Mouse (Mus musculus) liver, embryonic 12.5 days (tissue): ENCODE measurements at regions not wholly inside any gene's neighbourhood (a gene's known extent, or its start where the extent isn't known, plus 50 kb on each side); places are given as distances from the start of the nearest gene placed in this dataset.

Experiments
- ATAC-seq: fragments of 200-750 bp; cut with Nextera tagmentation; 2 replicates; pipeline ENCODE4 v1.8.0; 2017; ENCODE audit warnings: moderate number of reproducible peaks, mild to moderate bottlenecking, moderate library complexity
- H3K27ac ChIP-seq: fragments of 300-500 bp; sonication (generic); 2 replicates; pipeline ENCODE4 v1.5.1; 2016; ENCODE audit warnings: mild to moderate bottlenecking
- H3K27me3 ChIP-seq: fragments of 300-500 bp; sonication (generic); replicated peaks from 2 replicates; pipeline ENCODE4 v1.6.1; 2016; ENCODE audit warnings: mild to moderate bottlenecking, moderate library complexity
- H3K36me3 ChIP-seq: fragments of 300-500 bp; sonication (generic); 2 replicates; pipeline ENCODE4 v1.6.1; 2016; ENCODE audit warnings: mild to moderate bottlenecking, moderate library complexity
- H3K4me1 ChIP-seq: fragments of 300-500 bp; sonication (generic); 2 replicates; pipeline ENCODE4 v1.6.1; 2016
- H3K4me2 ChIP-seq: fragments of 300-500 bp; sonication (generic); 2 replicates; pipeline ENCODE4 v1.6.1; 2016; ENCODE audit warnings: mild to moderate bottlenecking, moderate library complexity
- H3K4me3 ChIP-seq: fragments of 300-500 bp; sonication (generic); 2 replicates; pipeline ENCODE4 v1.5.1; 2016; ENCODE audit warnings: mild to moderate bottlenecking, moderate library complexity
- H3K9ac ChIP-seq: fragments of 300-500 bp; sonication (generic); 2 replicates; pipeline ENCODE4 v1.6.1; 2016; ENCODE audit warnings: mild to moderate bottlenecking, moderate library complexity
- H3K9me3 ChIP-seq: fragments of 300-500 bp; sonication (generic); replicated peaks from 2 replicates; pipeline ENCODE4 v1.6.1; 2016; ENCODE audit warnings: mild to moderate bottlenecking, moderate library complexity
- WGBS: fragments of 180-500 bp; shearing (Covaris S2); methylation state at CpG from one replicate; pipeline ENCODE4 v1.1.7; 2016; ENCODE audit not compliant: insufficient replicate concordance; 5-methylcytosine and 5-hydroxymethylcytosine counted together

DNA sequence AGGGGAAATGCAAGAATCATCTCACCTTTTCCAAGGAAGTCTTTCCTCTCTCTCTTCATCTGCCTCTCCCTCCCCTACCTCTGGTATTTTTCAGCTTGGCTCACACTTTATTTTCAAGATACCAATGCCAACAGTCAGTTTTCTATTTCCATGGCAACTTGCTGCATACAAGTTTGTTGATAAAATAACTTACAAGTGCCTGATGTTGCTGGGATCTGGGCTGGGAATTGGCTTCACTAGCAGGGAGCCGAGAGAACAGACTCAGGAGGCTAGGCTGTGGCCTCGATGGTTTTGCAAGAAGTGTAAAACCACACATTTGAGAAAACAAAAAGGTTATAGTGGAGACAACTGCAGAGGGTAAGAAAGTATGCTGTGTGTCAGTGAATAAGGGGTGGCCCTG, 94.6 kb upstream of the Kcnd3 start:
- H3K4me1 ChIP-seq, result no peaks in the 10 kb centered on the region
- H3K9me3 ChIP-seq, result no peaks in the 10 kb centered on the region
- H3K27me3 ChIP-seq, result no peaks in the 10 kb centered on the region; the same call in 1 of the 2 replicates
- H3K4me3 ChIP-seq, result no peak overlapping the region
- no peaks in the 10 kb centered on the region for H3K36me3 ChIP-seq
- ATAC-seq, result no peak
- 44% methylated on average over 2 of the region's 2 CpGs for WGBS
- H3K9ac ChIP-seq, result no peak overlapping the region
- H3K27ac ChIP-seq, result no peak overlapping the region
- H3K4me2 ChIP-seq, result no peak overlapping the region

DNA sequence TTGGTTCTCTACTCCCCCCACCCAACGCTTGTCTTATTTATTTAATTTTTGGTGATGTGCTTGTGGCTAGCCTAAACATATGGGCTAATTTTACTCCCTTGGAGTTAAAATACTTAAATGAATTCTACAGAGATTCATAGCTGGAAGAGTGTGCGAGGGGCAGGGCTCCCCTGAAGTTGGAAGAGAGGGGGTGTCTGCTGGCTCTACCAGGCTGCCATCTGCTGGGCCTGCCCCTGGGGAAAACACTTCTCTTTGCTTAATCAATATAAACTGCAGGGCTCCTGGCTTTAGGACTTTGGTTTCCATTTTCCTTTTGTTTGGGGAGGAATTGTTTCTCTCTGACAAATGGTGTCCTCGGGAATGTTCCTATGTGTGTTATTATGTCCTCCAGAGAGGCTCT, 92.5 kb upstream of the Kcnd3 start:
- ATAC-seq, result no peak
- H3K4me1 ChIP-seq, result no peaks in the 10 kb centered on the region
- no peaks in the 10 kb centered on the region for H3K9me3 ChIP-seq
- no peak overlapping the region for H3K27ac ChIP-seq
- H3K27me3 ChIP-seq, result no peaks in the 10 kb centered on the region; the same call in 1 of the 2 replicates
- H3K9ac ChIP-seq, result no peak overlapping the region
- 58% methylated on average over 3 of the region's 3 CpGs for WGBS
- H3K4me3 ChIP-seq, result no peak overlapping the region
- no peak overlapping the region for H3K4me2 ChIP-seq
- H3K36me3 ChIP-seq, result no peaks in the 10 kb centered on the region

DNA sequence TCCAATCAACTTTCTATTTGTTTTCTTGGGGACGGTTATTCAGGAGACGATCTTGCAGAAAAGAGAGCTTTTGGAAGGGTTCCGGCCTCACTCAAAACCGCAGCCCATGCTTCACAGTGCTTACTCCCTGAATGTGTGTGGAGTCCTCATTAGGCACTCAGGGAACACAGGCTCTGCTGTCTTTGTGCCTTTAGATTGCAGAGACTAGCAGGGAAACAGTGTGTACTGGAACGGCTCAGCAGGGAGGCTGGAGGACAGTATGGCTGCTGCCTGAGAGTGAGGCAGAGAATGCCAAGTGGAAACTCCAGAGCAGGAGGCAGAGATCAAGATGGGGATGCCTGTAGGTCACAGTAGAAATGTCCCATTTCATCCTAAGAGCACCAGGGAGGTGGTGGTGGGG, 87.4 kb upstream of the Kcnd3 start:
- WGBS, result 78% methylated on average over 5 of the region's 5 CpGs
- H3K27ac ChIP-seq, result no peak overlapping the region
- ATAC-seq, result no peak
- no peaks in the 10 kb centered on the region; the same call in 1 of the 2 replicates for H3K27me3 ChIP-seq
- no peak overlapping the region for H3K4me2 ChIP-seq
- H3K36me3 ChIP-seq, result no peaks in the 10 kb centered on the region
- no peak overlapping the region for H3K9ac ChIP-seq
- no peak overlapping the region for H3K4me3 ChIP-seq
- H3K9me3 ChIP-seq, result no peaks in the 10 kb centered on the region
- H3K4me1 ChIP-seq, result no peaks in the 10 kb centered on the region

DNA sequence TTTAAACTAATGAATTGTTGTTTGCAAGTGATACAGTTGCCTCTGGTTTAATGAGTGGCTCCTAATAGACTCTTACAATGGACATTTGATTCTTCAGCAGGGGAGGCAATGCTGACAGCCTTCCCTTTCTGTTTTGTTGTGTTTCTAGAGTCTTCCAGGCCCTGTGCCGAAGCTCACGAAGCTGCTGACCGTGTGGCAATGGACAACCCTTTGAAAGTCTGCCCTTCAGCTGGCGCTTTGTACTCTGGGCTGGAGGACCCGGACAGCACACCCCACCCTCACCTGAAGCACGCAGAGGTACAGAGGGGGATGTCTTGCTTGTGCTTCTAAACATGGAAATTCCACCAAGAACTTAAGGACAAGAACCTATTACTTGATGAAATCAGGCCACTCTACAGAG, 85.3 kb upstream of the Kcnd3 start:
- ATAC-seq, result no peak
- H3K36me3 ChIP-seq, result no peaks in the 10 kb centered on the region
- WGBS, result 56% methylated on average over 6 of the region's 6 CpGs

DNA sequence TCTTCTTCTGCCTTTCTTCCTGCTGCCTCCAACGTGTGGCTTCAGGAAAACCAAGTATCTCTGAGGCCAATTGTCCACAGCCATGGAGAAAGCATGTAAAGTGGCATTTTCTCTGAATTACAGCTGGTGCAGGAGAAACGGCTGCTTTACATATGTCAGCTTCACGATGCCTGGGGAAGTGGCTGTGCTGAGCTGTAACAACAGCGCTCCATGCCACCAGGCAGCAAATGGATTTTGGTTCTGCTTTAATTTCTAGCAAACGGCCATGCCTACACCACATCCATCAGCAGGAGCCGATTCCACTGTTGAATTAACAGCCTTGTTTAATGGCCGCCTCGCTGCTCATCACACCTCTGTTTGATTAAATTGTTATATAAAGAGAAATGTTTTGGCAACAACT, 84.2 kb upstream of the Kcnd3 start:
- Histone ChIP-seq H3K4me3 (no peak overlapping the region), H3K36me3 (no peaks in the 10 kb centered on the region), H3K4me2 (no peak overlapping the region), H3K27me3 (no peaks in the 10 kb centered on the region), H3K4me1 (no peaks in the 10 kb centered on the region), H3K27ac (no peak overlapping the region), H3K9ac (no peak overlapping the region), H3K9me3 (no peaks in the 10 kb centered on the region)
- ATAC-seq, result no peak
- WGBS, result 58% methylated on average over 8 of the region's 8 CpGs

More for the DNA sequence above, 85.3 kb upstream of the Kcnd3 start:
- H3K4me1 ChIP-seq, result no peaks in the 10 kb centered on the region
- H3K4me2 ChIP-seq, result no peak overlapping the region
- H3K27me3 ChIP-seq, result no peaks in the 10 kb centered on the region
- no peak overlapping the region for H3K27ac ChIP-seq
- no peak overlapping the region for H3K9ac ChIP-seq
- H3K4me3 ChIP-seq, result no peak overlapping the region
- H3K9me3 ChIP-seq, result no peaks in the 10 kb centered on the region

DNA sequence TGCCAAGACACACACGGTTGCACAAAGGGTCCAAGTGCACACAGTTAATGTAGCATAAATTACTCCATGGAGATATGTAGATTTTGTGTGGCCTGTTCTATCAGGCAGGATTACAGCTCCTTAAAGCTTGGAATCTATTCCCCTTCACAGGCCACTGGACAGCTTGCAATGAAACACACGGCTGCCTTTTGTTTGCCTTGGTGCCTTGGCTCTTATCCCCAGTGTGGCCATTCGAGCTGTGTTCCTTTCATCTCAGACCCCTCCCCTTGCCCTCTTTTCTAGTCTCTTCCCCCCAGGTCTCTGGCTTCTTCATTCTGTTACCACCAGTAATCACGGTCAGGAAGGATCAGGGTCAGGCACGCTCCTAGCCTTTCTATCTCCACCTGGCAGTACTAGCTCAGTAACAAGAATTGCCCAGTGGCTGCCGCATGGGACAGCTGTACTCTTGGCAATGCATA, 79.7 kb upstream of the Kcnd3 start:
- H3K36me3 ChIP-seq, result no peaks in the 10 kb centered on the region
- ATAC-seq, result no peak
- WGBS, result 65% methylated on average over 6 of the region's 6 CpGs

DNA sequence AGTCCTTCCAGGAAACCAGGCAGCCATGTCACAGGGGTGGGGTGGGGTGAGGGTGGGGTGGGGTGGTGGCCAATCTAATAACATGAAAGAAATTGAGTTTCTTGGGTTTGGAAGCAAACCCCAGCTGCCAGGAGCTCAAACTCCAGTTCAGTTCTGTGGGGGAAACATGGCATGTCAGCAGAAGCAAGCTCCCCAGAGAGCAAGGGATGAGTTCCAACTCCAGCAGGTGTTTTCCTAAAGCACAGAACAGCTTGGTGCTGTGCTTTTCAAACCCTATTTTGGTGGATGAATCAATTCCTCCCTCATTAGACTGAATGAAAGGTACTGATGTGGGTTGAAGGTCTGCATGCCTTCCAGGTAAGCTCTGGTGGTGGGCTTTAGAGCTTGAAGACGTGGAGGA, 77.8 kb upstream of the Kcnd3 start:
- no peaks in the 10 kb centered on the region for H3K9me3 ChIP-seq

More for the DNA sequence above, 79.7 kb upstream of the Kcnd3 start:
- no peak overlapping the region for H3K4me3 ChIP-seq
- H3K4me2 ChIP-seq, result no peak overlapping the region
- H3K27me3 ChIP-seq, result no peaks in the 10 kb centered on the region
- H3K9ac ChIP-seq, result no peak overlapping the region
- no peaks in the 10 kb centered on the region for H3K9me3 ChIP-seq
- no peaks in the 10 kb centered on the region for H3K4me1 ChIP-seq
- H3K27ac ChIP-seq, result no peak overlapping the region

DNA sequence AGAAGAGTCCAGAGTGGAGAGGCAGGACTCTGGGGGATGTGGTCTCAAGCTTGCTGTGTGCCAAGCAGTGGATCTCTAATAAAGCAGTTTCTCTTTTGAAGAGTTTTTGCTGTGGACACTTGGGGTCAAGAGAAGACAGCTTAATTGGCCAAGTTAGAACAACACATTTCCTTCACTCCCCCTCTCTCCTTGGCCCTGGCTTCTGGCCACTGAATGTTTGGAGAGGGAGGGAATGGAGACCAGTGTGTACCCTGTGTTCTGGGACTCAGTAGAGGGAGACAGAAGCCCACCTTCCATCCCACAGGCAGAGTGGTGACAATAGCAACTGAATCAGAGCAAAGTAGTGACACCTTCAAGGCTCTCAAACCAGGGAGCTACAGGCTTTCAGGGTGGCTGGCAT, 77.3 kb upstream of the Kcnd3 start:
- Histone ChIP-seq H3K27ac (no peak overlapping the region), H3K4me1 (no peaks in the 10 kb centered on the region), H3K9me3 (no peaks in the 10 kb centered on the region), H3K27me3 (no peaks in the 10 kb centered on the region), H3K36me3 (no peaks in the 10 kb centered on the region), H3K4me3 (no peak overlapping the region), H3K9ac (no peak overlapping the region), H3K4me2 (no peak overlapping the region)
- no peak for ATAC-seq

More for the DNA sequence above, 77.8 kb upstream of the Kcnd3 start:
- Histone ChIP-seq H3K27ac (no peak overlapping the region), H3K4me1 (no peaks in the 10 kb centered on the region), H3K36me3 (no peaks in the 10 kb centered on the region), H3K4me2 (no peak overlapping the region), H3K27me3 (no peaks in the 10 kb centered on the region), H3K4me3 (no peak overlapping the region), H3K9ac (no peak overlapping the region)
- 38% methylated on average over 1 of the region's 1 CpGs for WGBS
- ATAC-seq, result no peak

DNA sequence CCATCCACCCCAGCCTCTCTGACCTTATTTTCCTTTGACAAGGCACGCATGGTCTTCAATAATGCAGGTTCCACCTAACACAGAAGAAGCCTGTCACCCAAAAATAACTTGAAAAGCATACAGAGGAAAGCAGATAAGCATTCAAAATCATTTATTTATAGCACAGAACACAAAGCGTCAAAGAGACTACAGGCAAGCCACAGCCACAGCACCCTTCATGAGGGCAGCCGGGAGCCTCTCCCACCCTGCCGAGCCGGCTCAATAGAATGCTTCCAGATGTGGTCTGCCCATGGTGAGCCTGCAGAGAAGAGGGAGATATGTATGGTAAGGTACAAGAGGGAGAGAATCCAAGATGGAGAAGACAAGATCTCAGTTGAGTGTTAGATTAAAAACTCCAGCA, 76.7 kb upstream of the Kcnd3 start:
- Histone ChIP-seq H3K27me3 (no peaks in the 10 kb centered on the region), H3K4me1 (no peaks in the 10 kb centered on the region), H3K9ac (no peak overlapping the region), H3K4me3 (no peak overlapping the region), H3K9me3 (no peaks in the 10 kb centered on the region), H3K27ac (no peak overlapping the region), H3K4me2 (no peak overlapping the region), H3K36me3 (no peaks in the 10 kb centered on the region)
- 50% methylated on average over 5 of the region's 5 CpGs for WGBS
- no peak for ATAC-seq

DNA sequence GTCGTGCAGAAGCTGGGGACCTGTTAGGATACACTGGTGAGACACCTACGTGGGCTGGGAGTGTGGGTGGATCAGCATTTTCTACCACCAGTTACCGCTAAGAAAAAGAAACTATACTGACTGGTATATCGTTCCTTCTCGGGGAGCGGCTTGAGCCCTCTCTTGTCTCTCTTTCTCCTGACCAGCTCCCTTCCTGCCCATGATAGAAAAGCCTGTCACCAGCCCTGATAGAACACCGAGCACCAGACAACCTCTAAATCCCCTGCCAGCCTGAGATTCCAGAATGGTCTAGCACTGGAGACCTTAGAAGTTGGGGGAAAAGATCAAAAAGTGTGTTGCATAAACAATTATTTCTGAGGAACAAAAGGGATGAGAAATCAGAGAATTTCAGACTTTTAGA, 76.3 kb upstream of the Kcnd3 start:
- Histone ChIP-seq H3K9me3 (no peaks in the 10 kb centered on the region), H3K4me1 (no peaks in the 10 kb centered on the region), H3K27me3 (no peaks in the 10 kb centered on the region), H3K4me3 (no peak overlapping the region), H3K9ac (no peak overlapping the region), H3K36me3 (no peaks in the 10 kb centered on the region), H3K27ac (no peak overlapping the region), H3K4me2 (no peak overlapping the region)
- WGBS, result 62% methylated on average over 7 of the region's 7 CpGs
- no peak for ATAC-seq

DNA sequence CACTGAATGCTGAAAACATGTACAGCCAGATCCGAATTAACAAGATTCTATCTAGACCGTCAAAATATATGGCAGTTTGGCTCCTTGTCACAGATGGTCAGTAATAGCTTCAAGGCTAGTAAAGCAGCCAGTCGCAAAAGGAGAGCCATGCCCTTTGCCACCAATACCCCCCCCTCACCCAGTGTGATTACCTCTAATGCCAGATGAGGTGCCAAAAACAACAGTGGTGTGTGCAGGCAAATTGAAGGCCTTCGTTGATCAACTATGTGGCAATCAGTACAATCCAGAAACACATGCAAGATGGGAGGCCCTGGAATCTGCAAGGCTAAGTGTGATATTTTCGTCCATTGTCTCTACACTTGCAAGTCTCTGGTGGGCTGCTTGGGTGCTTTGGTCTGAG, 75.8 kb upstream of the Kcnd3 start:
- 64% methylated on average over 5 of the region's 5 CpGs for WGBS
- H3K4me2 ChIP-seq, result no peak overlapping the region
- no peaks in the 10 kb centered on the region for H3K36me3 ChIP-seq
- no peak for ATAC-seq
- no peaks in the 10 kb centered on the region for H3K27me3 ChIP-seq
- H3K27ac ChIP-seq, result no peak overlapping the region
- no peaks in the 10 kb centered on the region for H3K9me3 ChIP-seq
- no peaks in the 10 kb centered on the region for H3K4me1 ChIP-seq
- H3K9ac ChIP-seq, result no peak overlapping the region
- H3K4me3 ChIP-seq, result no peak overlapping the region

DNA sequence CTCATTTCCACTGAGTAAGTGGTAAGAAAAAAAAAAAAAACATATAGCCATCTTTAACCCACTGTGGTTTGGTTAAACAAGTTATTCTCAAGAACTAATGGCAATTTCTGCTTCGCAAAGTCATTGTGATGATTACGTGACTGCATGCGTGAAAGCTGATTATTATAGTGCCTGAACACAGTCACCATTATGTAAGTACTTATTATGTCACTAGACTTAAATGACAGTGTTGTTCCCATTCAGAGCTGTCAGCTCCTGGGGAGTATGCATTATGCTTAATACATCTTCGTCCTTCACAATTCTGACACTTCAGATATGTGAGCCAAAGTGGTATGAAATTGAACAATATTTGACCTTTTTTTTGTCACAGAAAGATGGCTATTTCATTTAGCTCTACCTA, 71.3 kb upstream of the Kcnd3 start:
- no peak overlapping the region for H3K9ac ChIP-seq
- H3K4me1 ChIP-seq, result no peaks in the 10 kb centered on the region
- 74% methylated on average over 4 of the region's 4 CpGs for WGBS
- no peak overlapping the region for H3K4me3 ChIP-seq
- H3K4me2 ChIP-seq, result no peak overlapping the region
- H3K9me3 ChIP-seq, result no peaks in the 10 kb centered on the region
- no peaks in the 10 kb centered on the region for H3K36me3 ChIP-seq
- no peak overlapping the region for H3K27ac ChIP-seq
- no peaks in the 10 kb centered on the region for H3K27me3 ChIP-seq
- no peak for ATAC-seq

DNA sequence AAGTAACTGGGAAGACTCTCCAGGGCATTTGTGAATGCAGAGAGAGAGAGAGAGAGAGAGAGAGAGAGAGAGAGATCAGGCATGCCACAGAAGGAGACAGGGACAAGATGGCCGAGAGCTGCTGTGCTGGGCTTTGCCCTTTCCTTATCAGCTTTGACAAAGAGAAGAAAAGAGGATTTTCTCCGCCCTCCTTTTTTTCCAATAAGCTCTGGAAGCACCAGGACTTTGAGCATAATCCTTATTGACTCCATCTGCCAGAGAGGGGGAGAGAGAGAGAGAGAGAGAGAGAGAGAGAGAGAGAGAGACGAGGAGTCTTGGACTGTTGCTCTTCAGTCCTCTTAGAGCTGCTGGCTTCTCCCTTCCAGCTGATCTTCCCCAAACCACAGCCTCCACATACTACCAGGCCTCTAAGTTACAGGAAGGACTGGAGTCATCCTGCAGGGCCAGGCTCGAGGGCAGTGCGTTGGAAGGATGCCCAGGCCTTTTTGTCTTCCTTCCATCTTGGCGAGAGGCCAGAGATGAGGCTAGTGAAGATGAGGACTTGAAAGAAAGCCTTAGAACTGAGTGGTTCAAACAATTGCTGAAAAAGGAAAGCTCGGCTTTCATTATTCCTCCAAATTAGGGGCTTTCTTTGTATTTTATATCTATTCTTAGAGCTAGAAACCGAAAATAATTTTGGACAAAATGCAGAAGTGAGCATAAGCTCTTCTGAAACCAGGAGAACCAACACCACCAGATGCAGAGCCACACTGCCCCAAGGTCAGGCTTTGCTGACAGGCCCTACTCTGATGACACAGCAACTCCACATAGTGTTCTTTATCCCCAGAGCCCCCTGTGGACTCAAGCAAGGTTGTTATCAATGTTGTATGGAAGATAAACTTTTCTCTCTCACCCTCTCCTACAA, 59.3 kb upstream of the Kcnd3 start:
- Histone ChIP-seq H3K27ac (no peak overlapping the region), H3K4me3 (no peak overlapping the region), H3K27me3 (no peaks in the 10 kb centered on the region), H3K9me3 (no peaks in the 10 kb centered on the region), H3K4me2 (no peak overlapping the region), H3K9ac (no peak overlapping the region), H3K4me1 (no peaks in the 10 kb centered on the region), H3K36me3 (no peaks in the 10 kb centered on the region)
- ATAC-seq, result no peak
- 34% methylated on average over 8 of the region's 8 CpGs for WGBS
